Mouse (Mus musculus): ENCODE data around the gene Rsbn1l.

Gene Rsbn1l

GRCm38 (mm10) chr5:20940040-20940571, 16.1 kb downstream of the Rsbn1l start:
- Histone ChIP-seq H3K36me3 (ENCODE audit: control insufficient read depth, insufficient read depth, low read length, poor library complexity, severe bottlenecking) (peaks cover 2% of the 10 kb centered on the region; the same call in 1 of the 2 replicates), H3K27me3 (ENCODE audit: control insufficient read depth, insufficient read depth, low read length, poor library complexity, severe bottlenecking) (no peaks in the 10 kb centered on the region)
- no peak for DNase-seq (ENCODE audit: low read depth, low spot score)

DNA sequence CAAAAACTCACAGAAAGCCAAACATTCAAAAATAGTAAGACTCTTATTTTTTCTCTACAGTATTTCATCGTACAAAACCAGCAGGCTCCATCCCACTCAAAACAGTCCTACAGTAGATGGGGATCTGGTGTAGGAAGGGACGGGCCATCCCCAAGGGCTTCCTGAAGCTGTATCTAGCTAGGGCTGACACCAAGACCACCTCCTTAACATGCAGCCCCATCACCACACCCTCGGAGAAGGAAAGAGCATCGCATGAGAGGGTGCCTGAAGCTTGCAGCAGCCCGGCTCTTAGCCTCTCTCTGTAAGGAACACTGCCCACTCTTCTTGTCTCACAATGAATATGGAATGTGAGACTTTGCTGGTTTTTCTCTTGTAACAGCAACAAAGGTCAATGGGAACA, 17.7 kb downstream of the Rsbn1l start:
- DNase-seq (ENCODE audit: low read depth, low spot score) = no peak
- Histone ChIP-seq H3K36me3 (ENCODE audit: control insufficient read depth, insufficient read depth, low read length, poor library complexity, severe bottlenecking) (peaks cover 2% of the 10 kb centered on the region; the same call in 1 of the 2 replicates), H3K27me3 (ENCODE audit: control insufficient read depth, insufficient read depth, low read length, poor library complexity, severe bottlenecking) (no peaks in the 10 kb centered on the region)

DNA sequence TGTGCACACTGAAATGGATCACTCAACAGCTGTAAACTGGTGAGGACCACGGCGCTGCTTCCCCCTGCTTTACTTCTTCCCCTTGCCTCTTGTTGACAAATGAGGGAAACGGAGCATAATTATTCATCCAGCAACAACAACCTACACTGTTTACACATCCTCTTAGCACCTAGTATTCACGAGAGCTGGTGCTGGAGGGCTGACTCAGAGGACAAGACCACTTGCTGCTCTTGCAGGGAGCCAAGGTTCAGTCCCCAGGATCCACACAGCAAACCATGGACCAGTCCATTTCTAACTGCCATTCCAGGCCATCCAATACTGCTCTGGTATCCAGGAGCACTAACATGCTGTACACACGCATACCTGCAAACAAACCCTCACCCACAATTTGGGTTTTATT, 20.3 kb downstream of the Rsbn1l start:
- peak; percentile 18 for DNase-seq (ENCODE audit: low read depth, low spot score)
- H3K36me3 ChIP-seq (ENCODE audit: control insufficient read depth, insufficient read depth, low read length, poor library complexity, severe bottlenecking) = peaks cover 2% of the 10 kb centered on the region; the same call in 1 of the 2 replicates
- H3K27me3 ChIP-seq (ENCODE audit: control insufficient read depth, insufficient read depth, low read length, poor library complexity, severe bottlenecking) = no peaks in the 10 kb centered on the region

DNA sequence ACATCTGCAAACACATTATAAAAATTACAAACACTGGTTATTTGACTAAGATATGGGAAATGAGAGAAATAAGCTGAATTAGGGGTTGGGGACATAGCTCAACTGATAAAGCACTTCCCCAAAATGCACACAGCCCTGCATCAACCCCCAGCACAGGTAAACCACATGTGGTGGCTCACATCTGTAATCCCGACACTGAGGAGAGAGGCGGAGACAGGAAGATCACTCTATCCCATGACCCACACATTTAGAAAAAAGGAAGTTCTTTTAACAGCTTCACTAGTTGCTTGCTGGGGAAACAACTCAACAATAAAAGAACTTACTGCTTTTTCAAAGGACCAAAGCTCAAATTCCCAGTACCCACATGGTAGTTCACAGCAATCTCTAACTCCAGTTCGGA, 23.6 kb downstream of the Rsbn1l start:
- H3K36me3 ChIP-seq (ENCODE audit: control insufficient read depth, insufficient read depth, low read length, poor library complexity, severe bottlenecking) = no peaks in the 10 kb centered on the region
- peak; percentile 90 for DNase-seq (ENCODE audit: low read depth, low spot score)
- H3K27me3 ChIP-seq (ENCODE audit: control insufficient read depth, insufficient read depth, low read length, poor library complexity, severe bottlenecking) = no peaks in the 10 kb centered on the region

GRCm38 (mm10) chr5:20931300-20931699, 24.9 kb downstream of the Rsbn1l start:
- Histone ChIP-seq H3K36me3 (ENCODE audit: control insufficient read depth, insufficient read depth, low read length, poor library complexity, severe bottlenecking) (no peaks in the 10 kb centered on the region), H3K27me3 (ENCODE audit: control insufficient read depth, insufficient read depth, low read length, poor library complexity, severe bottlenecking) (no peaks in the 10 kb centered on the region)
- peak; percentile 28 for DNase-seq (ENCODE audit: low read depth, low spot score)

- no peaks in the 10 kb centered on the region for H3K27me3 ChIP-seq (ENCODE audit: control insufficient read depth, insufficient read depth, low read length, poor library complexity, severe bottlenecking)
- peak; percentile 37 for DNase-seq (ENCODE audit: low read depth, low spot score)
- no peaks in the 10 kb centered on the region for H3K36me3 ChIP-seq (ENCODE audit: control insufficient read depth, insufficient read depth, low read length, poor library complexity, severe bottlenecking)
These were observed 25.8 kb downstream of the Rsbn1l start for GRCm38 (mm10) chr5:20930430-20930829.

DNA sequence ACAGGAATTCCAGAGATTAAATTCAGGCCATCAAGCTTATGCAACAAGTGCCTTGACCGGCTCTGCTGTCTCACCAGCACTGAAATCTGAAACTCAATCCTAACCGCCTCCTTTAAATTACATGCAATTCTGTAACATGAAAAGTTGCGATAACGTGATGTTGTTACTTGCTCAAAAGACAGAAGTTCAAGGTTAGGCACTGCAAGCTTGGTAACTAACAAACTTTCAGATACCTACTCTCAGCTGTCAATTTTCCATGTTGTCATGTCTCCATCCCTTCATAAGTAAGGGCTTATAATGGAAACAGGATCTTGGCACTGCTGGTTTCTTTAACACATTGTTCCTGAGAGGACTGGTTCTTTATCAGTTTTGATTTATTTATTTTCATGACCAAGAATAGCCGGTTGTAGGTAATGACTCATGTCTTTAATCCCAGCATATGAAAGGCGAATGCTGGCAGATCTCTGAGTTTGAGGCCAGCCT, 26.5 kb downstream of the Rsbn1l start:
- peak; percentile 54 for DNase-seq (ENCODE audit: low read depth, low spot score)
- no peaks in the 10 kb centered on the region for H3K27me3 ChIP-seq (ENCODE audit: control insufficient read depth, insufficient read depth, low read length, poor library complexity, severe bottlenecking)
- no peaks in the 10 kb centered on the region for H3K36me3 ChIP-seq (ENCODE audit: control insufficient read depth, insufficient read depth, low read length, poor library complexity, severe bottlenecking)

- no peak for DNase-seq (ENCODE audit: low read depth, low spot score)
- Histone ChIP-seq H3K36me3 (ENCODE audit: control insufficient read depth, insufficient read depth, low read length, poor library complexity, severe bottlenecking) (no peaks in the 10 kb centered on the region), H3K27me3 (ENCODE audit: control insufficient read depth, insufficient read depth, low read length, poor library complexity, severe bottlenecking) (no peaks in the 10 kb centered on the region)
These were observed 30.7 kb downstream of the Rsbn1l start for GRCm38 (mm10) chr5:20925451-20925850.

DNA sequence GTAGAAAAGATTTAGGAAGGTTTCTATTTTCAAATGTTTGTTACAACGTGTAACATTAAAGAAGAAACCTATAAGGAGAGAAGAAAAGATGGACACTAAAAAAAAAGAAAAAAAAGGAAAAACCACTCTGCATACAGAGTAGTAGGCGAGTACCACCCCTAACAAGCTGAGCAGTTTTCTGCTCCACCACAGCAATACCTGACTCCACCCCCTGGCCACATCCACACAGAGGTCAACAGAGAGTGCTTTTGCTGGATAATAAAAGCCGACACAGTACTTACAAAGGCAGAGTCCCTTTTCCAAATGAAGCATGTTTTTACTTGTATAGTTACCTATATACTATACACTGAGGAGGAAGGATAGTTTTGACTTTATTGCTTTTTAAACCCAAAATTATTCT, 31.6 kb downstream of the Rsbn1l start:
- H3K36me3 ChIP-seq (ENCODE audit: control insufficient read depth, insufficient read depth, low read length, poor library complexity, severe bottlenecking) = no peaks in the 10 kb centered on the region
- H3K27me3 ChIP-seq (ENCODE audit: control insufficient read depth, insufficient read depth, low read length, poor library complexity, severe bottlenecking) = no peaks in the 10 kb centered on the region
- no peak for DNase-seq (ENCODE audit: low read depth, low spot score)

DNA sequence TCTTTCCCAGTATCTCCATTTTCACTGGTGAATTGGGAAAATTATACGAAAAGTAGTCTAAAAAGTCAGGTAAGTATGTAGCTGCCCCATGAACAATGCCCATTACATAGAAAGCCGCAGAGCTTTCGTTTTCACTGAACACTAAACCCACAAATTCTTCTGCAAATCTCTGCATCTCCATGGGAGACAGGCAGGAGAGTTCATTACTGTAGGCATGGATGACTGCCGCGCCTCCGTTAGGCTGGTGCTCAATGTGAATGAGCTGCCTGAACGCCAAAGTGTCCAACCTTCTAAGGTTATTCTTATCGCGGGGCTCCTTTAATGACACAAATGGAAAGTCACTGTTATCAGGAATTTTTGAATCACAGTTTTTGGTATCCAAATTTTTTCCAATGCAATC, 36.6 kb downstream of the Rsbn1l start:
- DNase-seq (ENCODE audit: low read depth, low spot score) = no peak
- Histone ChIP-seq H3K36me3 (ENCODE audit: control insufficient read depth, insufficient read depth, low read length, poor library complexity, severe bottlenecking) (0 out of 2 replicates have a peak, but pooled peaks cover 3% of the 10 kb centered on the region), H3K27me3 (ENCODE audit: control insufficient read depth, insufficient read depth, low read length, poor library complexity, severe bottlenecking) (no peaks in the 10 kb centered on the region)

- DNase-seq (ENCODE audit: low read depth, low spot score) = no peak
- H3K36me3 ChIP-seq (ENCODE audit: control insufficient read depth, insufficient read depth, low read length, poor library complexity, severe bottlenecking) = 0 out of 2 replicates have a peak, but pooled peaks cover 3% of the 10 kb centered on the region
- no peaks in the 10 kb centered on the region for H3K27me3 ChIP-seq (ENCODE audit: control insufficient read depth, insufficient read depth, low read length, poor library complexity, severe bottlenecking)
These were observed 37.2 kb downstream of the Rsbn1l start for GRCm38 (mm10) chr5:20918967-20919366.

DNA sequence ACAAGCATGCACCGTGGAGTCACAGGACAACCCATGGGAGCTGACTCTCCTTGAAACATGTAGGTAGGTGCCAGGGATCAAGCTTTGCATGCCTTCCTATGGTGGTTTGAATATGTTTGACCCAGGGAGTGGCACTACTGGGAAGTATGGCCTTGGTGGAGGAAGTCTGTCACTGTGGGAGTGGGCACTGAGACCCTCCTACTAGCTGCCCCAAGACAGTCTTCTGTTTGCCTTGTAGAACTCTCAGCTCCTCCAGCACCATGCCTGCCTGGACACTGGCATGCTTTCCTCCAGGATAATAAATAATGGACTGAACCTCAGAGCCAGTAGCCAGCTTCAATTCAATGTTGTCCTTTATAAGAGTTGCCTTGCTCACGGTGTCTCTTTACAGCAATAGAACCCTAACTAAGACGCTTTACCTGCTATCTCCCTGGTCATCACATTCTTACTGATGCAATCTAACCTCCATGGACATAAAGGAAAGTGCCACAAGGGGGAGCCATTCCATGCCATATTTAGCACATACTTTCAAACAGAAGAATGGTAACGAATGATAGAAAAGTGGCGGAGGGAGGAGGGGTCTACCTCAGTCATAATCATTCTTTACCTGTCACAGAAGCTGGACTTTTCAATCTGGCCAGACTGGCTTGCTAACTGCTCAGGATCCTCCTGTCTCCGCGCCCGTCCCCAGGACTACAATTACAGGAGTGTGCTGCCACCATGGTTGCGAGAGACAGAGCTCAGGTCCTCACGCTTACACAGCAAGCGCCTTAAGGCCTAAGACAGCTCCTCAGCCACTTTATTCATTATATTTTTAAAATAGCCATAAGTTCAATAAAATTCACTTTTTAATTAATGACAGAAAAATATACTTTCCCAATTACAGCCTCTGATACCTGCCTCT, 42.6 kb downstream of the Rsbn1l start:
- no peaks in the 10 kb centered on the region for H3K27me3 ChIP-seq (ENCODE audit: control insufficient read depth, insufficient read depth, low read length, poor library complexity, severe bottlenecking)
- 0 out of 2 replicates have a peak, but pooled peaks cover under 1% of the 10 kb centered on the region for H3K36me3 ChIP-seq (ENCODE audit: control insufficient read depth, insufficient read depth, low read length, poor library complexity, severe bottlenecking)
- peak; percentile 86 for DNase-seq (ENCODE audit: low read depth, low spot score)

DNA sequence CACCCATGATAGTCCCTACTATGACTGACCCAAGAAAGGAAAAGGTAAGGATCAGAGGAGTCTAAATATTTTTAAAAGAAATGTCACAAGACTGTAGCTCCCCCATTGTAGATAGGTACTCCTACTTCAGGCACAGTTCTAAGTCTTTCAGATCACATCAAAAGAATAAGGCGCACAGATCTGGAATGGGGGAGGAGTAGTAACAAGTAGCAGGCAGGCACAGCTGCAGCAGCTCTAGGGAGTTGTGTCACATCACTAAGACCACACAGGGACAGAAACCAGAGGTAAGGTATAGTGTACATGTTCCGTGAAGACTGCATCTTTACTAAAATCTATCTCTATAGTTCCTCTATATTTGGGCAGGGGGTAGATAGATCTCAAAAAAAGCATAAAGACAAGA, 44.5 kb downstream of the Rsbn1l start:
- H3K27me3 ChIP-seq (ENCODE audit: control insufficient read depth, insufficient read depth, low read length, poor library complexity, severe bottlenecking) = no peaks in the 10 kb centered on the region
- H3K36me3 ChIP-seq (ENCODE audit: control insufficient read depth, insufficient read depth, low read length, poor library complexity, severe bottlenecking) = peaks cover 9% of the 10 kb centered on the region; the same call in 1 of the 2 replicates
- DNase-seq (ENCODE audit: low read depth, low spot score) = no peak

GRCm38 (mm10) chr5:20906191-20906590, 50.0 kb downstream of the Rsbn1l start:
- Histone ChIP-seq H3K36me3 (ENCODE audit: control insufficient read depth, insufficient read depth, low read length, poor library complexity, severe bottlenecking) (peaks cover 13% of the 10 kb centered on the region; the same call in 1 of the 2 replicates), H3K27me3 (ENCODE audit: control insufficient read depth, insufficient read depth, low read length, poor library complexity, severe bottlenecking) (no peaks in the 10 kb centered on the region)
- DNase-seq (ENCODE audit: low read depth, low spot score) = no peak

DNA sequence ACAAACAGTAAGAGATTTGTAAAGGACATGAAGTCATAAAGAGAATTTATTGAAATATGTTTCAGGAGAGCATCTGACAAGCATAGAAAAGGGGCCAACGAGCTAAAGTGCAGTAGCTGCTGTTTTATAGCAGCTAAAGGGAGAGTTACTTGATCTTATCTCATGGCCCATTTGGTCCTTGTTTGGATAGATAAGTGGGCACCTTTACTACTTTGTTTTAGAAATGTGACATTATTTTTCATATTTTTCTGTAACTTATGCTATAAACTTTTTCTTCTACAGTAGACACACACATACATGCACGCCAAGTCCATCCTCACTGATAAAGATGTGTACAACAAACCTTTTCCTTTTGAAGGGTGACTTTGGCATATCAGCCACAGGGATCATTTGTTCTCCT, 50.8 kb downstream of the Rsbn1l start:
- Histone ChIP-seq H3K27me3 (ENCODE audit: control insufficient read depth, insufficient read depth, low read length, poor library complexity, severe bottlenecking) (no peaks in the 10 kb centered on the region), H3K36me3 (ENCODE audit: control insufficient read depth, insufficient read depth, low read length, poor library complexity, severe bottlenecking) (peaks cover 17% of the 10 kb centered on the region; the same call in 1 of the 2 replicates)
- no peak for DNase-seq (ENCODE audit: low read depth, low spot score)

Measured in splenic B cell, adult 2 months (primary cell).